In genomic region chr9:67043231-67044199, GRCm38 (mm10) we compare ENCODE assay signal across 8 mouse cellular contexts. TPM values are rescaled to one million over a fixed set of nuclear protein-coding genes. Genes with fewer than 3 reads are reported as not detected.
DNase-seq lines count a peak whose midpoint lies in the region; ATAC-seq lines count a peak whose summit lies in the region.

No protein-coding gene starts in this region.

- peak; percentile 98 for DNase-seq in CD4-positive helper T cell, adult 2 months (ENCODE audit: low read depth, low spot score)
- DNase-seq in brain, embryonic 18.5 days (ENCODE audit: low read depth, low spot score), result peak; percentile 96
- peak; percentile 100 for DNase-seq in kidney, postnatal 10 days
- peak; percentile 97 to 99 for DNase-seq in natural killer cell, adult 2 months (ENCODE audit: low spot score in 2 of 2)

- ATAC-seq in erythroid progenitor cell, adult 5-6 weeks (replicated peaks; ENCODE audit: low FRiP score, poor library complexity, severe bottlenecking), result peak; percentile 89
- peak; percentile 82 for ATAC-seq in heart, embryonic 13.5 days (ENCODE audit: extremely low read depth, insufficient number of reproducible peaks, low FRiP score, low TSS enrichment)
- peak; percentile 94 for ATAC-seq in liver, embryonic 12.5 days
- ATAC-seq in stomach, embryonic 15.5 days (ENCODE audit: insufficient read depth, low FRiP score, low read depth), result peak; percentile 95

- H3K4me3 ChIP-seq in heart, embryonic 13.5 days, result peak overlapping the region; percentile 93
- peak overlapping the region; percentile 80 for H3K4me3 ChIP-seq in liver, embryonic 12.5 days
- H3K4me3 ChIP-seq in stomach, embryonic 15.5 days (replicated peaks), result peak overlapping the region; percentile 81

- H3K4me1 ChIP-seq in heart, embryonic 13.5 days, result peaks cover 68% of the 10 kb centered on the region
- H3K4me1 ChIP-seq in liver, embryonic 12.5 days, result peaks cover 75% of the 10 kb centered on the region
- H3K4me1 ChIP-seq in stomach, embryonic 15.5 days, result peaks cover 62% of the 10 kb centered on the region

- under 1% methylated on average over 73 of the region's 73 CpGs for WGBS in heart, embryonic 13.5 days
- under 1% methylated on average over 64 of the region's 73 CpGs for WGBS in liver, embryonic 12.5 days (ENCODE audit: insufficient replicate concordance)
- under 1% methylated on average over 73 of the region's 73 CpGs for WGBS in stomach, embryonic 15.5 days

- H3K27me3 ChIP-seq in heart, embryonic 13.5 days (replicated peaks), result no peaks in the 10 kb centered on the region
- peaks cover 37% of the 10 kb centered on the region for H3K27me3 ChIP-seq in liver, embryonic 12.5 days (replicated peaks)
- no peaks in the 10 kb centered on the region for H3K27me3 ChIP-seq in stomach, embryonic 15.5 days (replicated peaks)

- no peaks in the 10 kb centered on the region for H3K9me3 ChIP-seq in heart, embryonic 13.5 days
- no peaks in the 10 kb centered on the region for H3K9me3 ChIP-seq in liver, embryonic 12.5 days (replicated peaks)
- H3K9me3 ChIP-seq in stomach, embryonic 15.5 days, result no peaks in the 10 kb centered on the region

- H3K4me2 ChIP-seq in heart, embryonic 13.5 days, result peak overlapping the region; percentile 93
- H3K4me2 ChIP-seq in liver, embryonic 12.5 days, result peak overlapping the region; percentile 78
- peak overlapping the region; percentile 84 for H3K4me2 ChIP-seq in stomach, embryonic 15.5 days

- H3K9ac ChIP-seq in heart, embryonic 13.5 days, result peak overlapping the region; percentile 100
- peak overlapping the region; percentile 96 for H3K9ac ChIP-seq in liver, embryonic 12.5 days
- H3K9ac ChIP-seq in stomach, embryonic 15.5 days, result peak overlapping the region; percentile 81

- H3K36me3 ChIP-seq in heart, embryonic 13.5 days, result peaks cover 64% of the 10 kb centered on the region
- peaks cover 11% of the 10 kb centered on the region for H3K36me3 ChIP-seq in liver, embryonic 12.5 days
- H3K36me3 ChIP-seq in stomach, embryonic 15.5 days, result 0 out of 2 replicates have a peak, but pooled peaks cover 6% of the 10 kb centered on the region

- peak overlapping the region; percentile 100 for H3K27ac ChIP-seq in heart, embryonic 13.5 days (replicated peaks)
- H3K27ac ChIP-seq in liver, embryonic 12.5 days, result peak overlapping the region; percentile 98
- peak overlapping the region; percentile 94 for H3K27ac ChIP-seq in stomach, embryonic 15.5 days

RNA-seq across cellular contexts. Expression of gene Tpm1, which starts 5.7 kb away (rescaled TPM):
- 53.7 and 60.2 TPM in 2 replicates for total RNA-seq in erythroid progenitor cell, adult 5-6 weeks (2015; ENCODE audit: low replicate concordance)
- 68.7 and 75.5 TPM in 2 replicates for total RNA-seq in erythroid progenitor cell, adult 5-6 weeks (2017; ENCODE audit: low replicate concordance)
- 3,954 and 4,354 TPM in 2 replicates for polyA plus RNA-seq in heart, embryonic 13.5 days (2015; fragmentation: Nextera tagmentation; extraction: Ambion mirVana)
- polyA plus RNA-seq in liver, embryonic 12.5 days (2016; fragmentation: Nextera tagmentation; extraction: Ambion mirVana), result 214 and 225 TPM in 2 replicates
- polyA plus RNA-seq in stomach, embryonic 15.5 days (2015; fragmentation: Nextera tagmentation; extraction: Ambion mirVana), result 1,038 and 1,102 TPM in 2 replicates

Comparison
In these comparisons a context has a peak if more than half of its experiments do, and no peak if none do; other contexts are left out.
1. Peak in every context shown above with its lines: DNase-seq, ATAC-seq, H3K4me3 ChIP-seq and H3K27ac ChIP-seq.